Mouse (Mus musculus): ENCODE measurements around the gene Aplp1.
A peak's percentile ranks its signal among the peaks of the same experiment; 100 is the strongest.
"Not testable (repeated sequence)": the region's sequence is repeated elsewhere in the genome, so short reads cannot be mapped to it uniquely, and the experiment has no call there.

Aplp1 gene

DNA sequence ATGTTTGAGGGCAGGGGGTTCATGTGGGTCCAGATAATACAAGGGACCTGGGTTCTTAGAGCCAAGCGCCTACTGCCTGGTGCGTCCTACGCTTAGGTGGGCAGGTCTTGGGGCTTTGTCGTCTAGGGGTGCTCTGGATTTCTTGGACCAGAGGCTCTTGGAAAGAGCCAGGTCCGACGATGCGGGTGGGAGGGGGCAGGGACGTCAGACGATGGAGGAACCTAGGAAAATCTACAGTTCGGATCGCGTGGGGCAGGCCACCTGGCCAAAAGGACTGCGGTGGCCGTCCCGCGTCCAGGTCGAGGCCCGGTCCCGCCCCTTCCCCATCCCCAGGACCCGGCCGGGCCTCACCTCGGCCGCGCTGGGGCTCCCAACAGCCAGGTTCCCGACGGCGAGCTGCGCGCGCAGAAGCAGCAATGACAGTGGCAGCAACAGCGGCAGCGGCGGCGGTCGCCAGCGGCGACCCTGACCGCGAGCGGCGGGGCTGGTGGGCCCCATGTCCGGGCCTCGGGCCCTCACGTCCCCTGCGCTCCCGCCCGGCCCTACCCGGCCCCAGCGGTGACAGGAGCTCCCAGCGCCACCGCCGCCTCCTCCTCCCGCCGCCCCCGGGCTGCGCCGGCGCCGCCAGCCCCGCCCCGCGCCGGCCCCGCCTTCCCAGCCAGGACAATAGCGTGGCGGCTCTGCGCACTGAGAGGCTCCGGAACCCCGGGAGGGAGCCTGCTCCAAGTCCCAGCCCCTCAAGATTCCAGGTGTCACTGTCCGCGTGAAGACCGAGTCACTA, at the start of gene Aplp1:
Gene Aplp1, minus strand, starts transcription at position 565 of the 781 bp plus-strand sequence.
- DNase-seq (ENCODE audit: low spot score): peak; percentile 41

DNA sequence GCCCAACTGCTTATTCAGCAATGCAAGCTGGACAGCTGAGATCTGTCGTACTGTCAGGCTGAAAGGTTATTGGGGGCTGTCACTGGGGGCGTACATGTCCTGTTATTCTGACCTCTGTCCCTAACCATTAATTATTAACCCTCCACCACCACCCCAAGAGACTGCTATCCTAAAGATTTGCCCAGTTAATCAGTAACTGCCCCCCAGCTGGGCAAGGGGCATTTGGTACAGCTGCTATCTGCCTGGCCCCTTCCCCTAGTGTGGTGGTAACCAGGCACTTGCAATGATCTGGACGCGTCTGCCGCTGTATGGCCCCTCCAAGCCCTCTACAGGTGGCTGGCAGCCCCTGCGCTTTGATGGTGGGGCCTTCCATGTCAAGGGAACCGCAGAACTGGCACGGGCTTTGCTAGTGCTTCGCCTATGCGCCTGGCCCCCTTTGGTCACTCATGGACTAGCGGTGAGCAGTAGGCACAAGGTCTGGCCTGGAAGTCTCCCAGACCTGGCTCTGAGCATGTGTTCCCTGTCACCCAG, 48.1 kb upstream of the Aplp1 start, which contains the start of gene Prodh2:
Gene Prodh2, plus strand, starts transcription at position 222 of the 531 bp plus-strand sequence.
- no peak for DNase-seq (ENCODE audit: low spot score)

GRCm38 (mm10) chr7:30492765-30493164, 47.4 kb upstream of the Aplp1 start:
- peak; percentile 82 for DNase-seq (ENCODE audit: low spot score)

GRCm38 (mm10) chr7:30490957-30491307, 45.6 kb upstream of the Aplp1 start:
- no peak for DNase-seq (ENCODE audit: low spot score)

GRCm38 (mm10) chr7:30490251-30490956, 45.1 kb upstream of the Aplp1 start:
- DNase-seq (ENCODE audit: low spot score): peak; percentile 23

GRCm38 (mm10) chr7:30484250-30484649, 38.9 kb upstream of the Aplp1 start:
- DNase-seq (ENCODE audit: low spot score): peak; percentile 26

GRCm38 (mm10) chr7:30477415-30478381, 32.4 kb upstream of the Aplp1 start:
- no peak for DNase-seq (ENCODE audit: low spot score)

GRCm38 (mm10) chr7:30476136-30476535, 30.8 kb upstream of the Aplp1 start:
- DNase-seq (ENCODE audit: low spot score): not testable (repeated sequence)

GRCm38 (mm10) chr7:30474999-30475398, 29.7 kb upstream of the Aplp1 start:
- no peak for DNase-seq (ENCODE audit: low spot score)

DNA sequence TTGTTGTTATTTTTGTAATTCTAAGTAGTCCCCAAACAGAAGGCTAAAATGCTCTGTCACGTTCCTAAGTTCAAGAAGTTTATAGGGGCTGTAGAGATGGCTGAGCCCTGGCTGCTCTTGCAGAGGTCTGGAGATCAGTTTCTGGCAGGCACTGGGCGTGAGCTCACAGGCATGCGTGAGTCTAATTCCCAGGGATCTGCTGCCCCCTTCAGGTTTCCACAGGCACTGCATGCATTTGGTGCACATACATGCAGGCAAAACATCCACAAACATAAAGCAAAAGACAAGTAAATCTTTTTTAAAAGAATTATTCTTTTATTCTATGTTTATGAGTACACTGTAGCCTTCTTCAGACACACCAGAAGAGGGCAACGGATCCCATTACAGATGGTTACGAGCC, 27.1 kb upstream of the Aplp1 start:
- peak; percentile 15 for DNase-seq (ENCODE audit: low spot score)

GRCm38 (mm10) chr7:30464816-30465300, 19.5 kb upstream of the Aplp1 start:
- no peak for DNase-seq (ENCODE audit: low spot score)

- no peak for DNase-seq (ENCODE audit: low spot score)
These were observed 18.7 kb upstream of the Aplp1 start for GRCm38 (mm10) chr7:30463996-30464395.

GRCm38 (mm10) chr7:30463568-30463967, 18.2 kb upstream of the Aplp1 start:
- no peak for DNase-seq (ENCODE audit: low spot score)

DNA sequence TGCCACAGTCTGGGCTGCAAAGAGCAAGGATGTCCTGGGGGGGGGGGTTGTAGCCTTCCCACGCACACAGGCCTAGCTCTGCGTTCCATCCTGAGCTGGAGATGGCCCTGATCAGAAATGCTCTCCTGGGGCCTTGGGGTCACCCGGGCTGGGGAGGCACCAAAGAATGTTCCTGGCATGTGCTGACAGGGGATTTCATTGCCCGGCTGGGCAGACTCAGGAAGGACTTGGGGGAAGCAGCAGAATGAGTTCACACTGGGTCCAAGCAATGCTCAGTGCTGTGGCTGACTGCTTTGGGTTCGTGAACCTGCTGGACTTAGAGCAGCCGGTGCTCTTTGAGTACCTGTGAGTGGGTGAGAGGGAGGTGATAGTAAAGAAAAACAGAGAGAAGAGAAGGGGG, 14.1 kb upstream of the Aplp1 start:
- DNase-seq (ENCODE audit: low spot score): no peak

DNA sequence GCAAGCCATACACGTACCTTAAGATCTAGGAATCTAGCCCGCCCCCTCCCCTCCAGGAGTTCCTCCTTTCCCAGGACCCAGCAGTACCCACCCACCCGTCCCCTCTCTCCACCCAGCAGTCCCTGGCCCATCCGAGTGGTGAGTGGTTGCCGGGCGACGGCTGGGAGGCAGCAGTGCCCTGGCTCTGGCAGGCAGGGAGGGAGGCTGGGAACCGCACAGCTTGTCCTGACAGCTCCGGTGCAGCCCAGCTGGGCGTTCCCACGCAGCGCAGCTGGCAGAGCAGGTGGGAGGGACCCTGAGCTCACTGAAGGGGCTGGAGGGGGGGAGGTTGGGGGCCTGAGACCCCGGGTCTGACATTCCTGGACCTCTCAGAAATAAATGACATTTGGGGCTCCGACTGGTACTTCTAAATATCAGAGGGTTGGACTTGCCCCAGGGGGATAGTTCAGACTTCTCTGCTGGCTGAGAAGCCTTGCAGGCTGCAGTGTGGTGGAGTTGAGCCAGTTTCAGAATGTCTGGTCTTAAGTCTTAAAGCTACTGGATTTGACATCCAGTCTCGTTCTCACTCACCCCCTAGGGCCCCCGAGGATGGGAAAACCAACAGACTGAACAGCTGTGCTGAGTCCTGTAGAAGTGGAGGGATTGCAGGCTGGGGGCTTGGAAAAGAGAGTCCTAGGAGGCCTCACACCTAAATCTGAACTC, 12.4 kb upstream of the Aplp1 start, which contains the start of the genes Kirrel2 and Nphs1:
Gene Kirrel2, minus strand, starts transcription at position 62 of the 702 bp plus-strand sequence.
Gene Nphs1, plus strand, starts transcription at position 687 of the 702 bp plus-strand sequence.
- DNase-seq (ENCODE audit: low spot score): no peak

GRCm38 (mm10) chr7:30456911-30457628, 11.7 kb upstream of the Aplp1 start:
- no peak for DNase-seq (ENCODE audit: low spot score)

DNA sequence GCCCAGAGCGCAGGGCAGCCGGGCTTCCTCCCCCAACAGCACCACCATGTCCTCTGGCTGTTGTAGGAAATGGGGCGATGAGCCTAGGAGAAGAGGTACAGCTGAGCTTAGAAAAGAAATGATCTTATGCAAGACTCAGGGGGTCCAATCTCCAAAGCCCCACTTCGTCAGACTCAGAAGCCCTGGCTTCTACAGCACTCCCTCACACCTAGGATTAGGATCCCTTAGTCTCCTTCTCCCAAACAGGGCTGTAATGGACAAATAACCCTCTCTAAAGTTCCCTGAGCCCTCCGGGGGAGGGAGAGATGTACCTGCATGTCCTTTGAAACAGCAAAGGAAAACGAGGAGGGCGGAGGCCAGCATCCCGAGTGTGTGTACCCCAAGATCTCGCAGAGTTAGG, 11.2 kb upstream of the Aplp1 start:
- DNase-seq (ENCODE audit: low spot score): no peak

GRCm38 (mm10) chr7:30454259-30454658, 8.9 kb upstream of the Aplp1 start:
- no peak for DNase-seq (ENCODE audit: low spot score)

GRCm38 (mm10) chr7:30453766-30454165, 8.4 kb upstream of the Aplp1 start:
- peak; percentile 56 for DNase-seq (ENCODE audit: low spot score)

DNA sequence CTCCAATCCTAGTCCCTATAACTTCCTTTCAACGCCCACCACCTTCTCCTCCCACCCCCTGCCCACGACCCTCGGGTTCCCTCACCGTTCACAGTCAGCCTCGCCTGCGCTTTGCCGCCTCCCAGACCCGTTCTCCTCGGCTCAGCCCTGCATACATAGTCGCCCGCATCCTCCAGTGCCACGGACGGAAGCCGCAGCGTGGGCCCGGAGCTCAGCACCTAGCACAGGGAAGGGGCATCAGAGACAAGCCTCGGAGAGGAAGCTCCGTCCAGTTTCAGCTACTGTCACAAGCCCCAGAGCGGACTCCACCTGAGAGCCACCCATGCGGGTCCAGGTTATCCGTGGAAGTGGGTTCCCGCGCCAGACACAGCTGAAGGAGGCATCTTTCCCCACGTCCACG, 8.0 kb upstream of the Aplp1 start:
- no peak for DNase-seq (ENCODE audit: low spot score)

All from urinary bladder, postnatal 14 days (tissue).